Mouse (Mus musculus) heart, embryonic 14.5 days (tissue): ENCODE results near the gene Ddx25. TPM values are rescaled to one million over a fixed set of nuclear protein-coding genes. Genes with fewer than 3 reads are reported as not detected.

ENCODE experiments used
- ATAC-seq: fragments of 200-750 bp; cut with Nextera tagmentation; 2 replicates; pipeline ENCODE4 v1.8.0; 2017; ENCODE audit warnings: low read depth, moderate TSS enrichment; ENCODE audit not compliant: insufficient number of reproducible peaks, insufficient read depth, low FRiP score
- H3K27ac ChIP-seq, 2 experiments: fragments of 200-500 bp in 1 of 2; fragments of 300-500 bp in 1 of 2; sonication (generic) in 1 of 2; replicated peaks in 1 of 2; 2 replicates each; pipeline ENCODE4 v1.5.1; 2012 to 2014; ENCODE audit warnings: low read depth in 2 of 2, low read length in 2 of 2, control low read depth in 1 of 2, mild to moderate bottlenecking in 1 of 2, mixed read lengths in 1 of 2; ENCODE audit not compliant: control insufficient read depth in 1 of 2, insufficient read depth in 1 of 2
- H3K27me3 ChIP-seq: fragments of 300-500 bp; sonication (generic); 2 replicates; pipeline ENCODE4 v1.6.1; 2014; ENCODE audit warnings: mild to moderate bottlenecking, low read length, control low read depth; ENCODE audit not compliant: control insufficient read depth, insufficient read depth
- H3K36me3 ChIP-seq: fragments of 300-500 bp; sonication (generic); 2 replicates; pipeline ENCODE4 v1.6.1; 2014; ENCODE audit warnings: mild to moderate bottlenecking, control low read depth, low read length, mixed read lengths; ENCODE audit not compliant: control insufficient read depth, insufficient read depth
- H3K4me1 ChIP-seq, 2 experiments: fragments of 200-500 bp in 1 of 2; fragments of 300-500 bp in 1 of 2; sonication (generic) in 1 of 2; 2 replicates each; pipeline ENCODE4 v1.6.1; 2012 to 2014; ENCODE audit warnings: low read length in 2 of 2, control low read depth in 1 of 2, mixed read lengths in 1 of 2; ENCODE audit not compliant: control insufficient read depth in 2 of 2, insufficient read depth in 2 of 2
- H3K4me2 ChIP-seq: fragments of 300-500 bp; sonication (generic); 2 replicates; pipeline ENCODE4 v1.6.1; 2014; ENCODE audit warnings: mild to moderate bottlenecking, low read length
- H3K4me3 ChIP-seq, 2 experiments: fragments of 200-500 bp in 1 of 2; fragments of 300-500 bp in 1 of 2; sonication (generic) in 1 of 2; 2 replicates each; pipeline ENCODE4 v1.5.1; 2012 to 2014; ENCODE audit warnings: low read length in 2 of 2, mild to moderate bottlenecking in 2 of 2, control low read depth in 1 of 2, low read depth in 1 of 2, moderate library complexity in 1 of 2; ENCODE audit not compliant: control insufficient read depth in 1 of 2, insufficient read depth in 1 of 2
- H3K9ac ChIP-seq: fragments of 300-500 bp; sonication (generic); 2 replicates; pipeline ENCODE4 v1.6.1; 2014; ENCODE audit warnings: mild to moderate bottlenecking, low read length
- H3K9me3 ChIP-seq: fragments of 300-500 bp; sonication (generic); 2 replicates; pipeline ENCODE4 v1.6.1; 2016; ENCODE audit warnings: low read length, control low read depth; ENCODE audit not compliant: control insufficient read depth
- WGBS: fragments of 180-500 bp; shearing (Covaris S2); extraction: QIAGEN DNeasy Blood & Tissue Kit; methylation state at CpG from one replicate; pipeline ENCODE4 v1.1.7; 2014; 5-methylcytosine and 5-hydroxymethylcytosine counted together
- polyA plus RNA-seq: library from polyadenylated mRNA; unstranded; fragments of >200 nt; fragmentation: Nextera tagmentation; extraction: Ambion mirVana; gene quantifications from 2 replicates; pipeline ENCODE4 v1.2.1, GENCODE M21; 2014

The Ddx25 gene
- polyA plus RNA-seq, 1 experiment from 2014 or later = 0.89 TPM

GRCm38 (mm10) chr9:35523541-35523940, 34.8 kb downstream of the Ddx25 start:
- peak overlapping the region; percentile 55 to 66 for H3K27ac ChIP-seq

DNA sequence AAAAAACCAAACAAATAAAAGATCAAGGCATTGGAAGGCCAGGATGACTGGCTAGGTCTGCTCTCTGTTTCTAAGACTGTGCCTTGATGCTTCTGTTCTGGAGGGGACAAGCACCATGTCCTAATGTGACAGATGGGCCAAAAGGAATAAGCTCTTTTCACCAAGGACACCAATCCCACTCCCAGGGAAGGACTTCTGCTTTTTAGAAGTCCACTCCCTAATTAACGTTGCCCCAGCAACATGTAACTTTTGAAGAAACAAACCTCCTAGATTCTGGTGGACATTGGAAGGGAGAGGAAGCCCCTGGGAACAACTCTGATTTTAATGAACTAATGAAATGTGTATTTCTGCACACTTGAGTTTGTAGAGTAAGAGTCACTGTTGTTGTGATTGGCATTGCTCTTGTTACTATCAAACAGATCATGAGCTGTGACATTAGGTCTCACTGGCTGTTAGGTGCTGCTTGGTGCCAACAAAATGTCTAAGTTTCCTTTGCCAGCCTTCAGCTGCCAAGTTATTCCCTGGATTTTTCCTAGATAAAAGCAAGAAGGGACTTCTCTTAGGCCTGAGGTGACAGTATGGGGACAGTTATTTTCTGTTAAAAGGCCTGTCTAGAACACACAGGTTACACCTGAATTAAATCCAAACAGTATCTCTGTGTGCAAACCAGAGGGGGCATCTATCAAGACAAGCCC, 35.4 kb downstream of the Ddx25 start:
- H3K9ac ChIP-seq = no peak overlapping the region
- peaks cover 5 to 7% of the 10 kb centered on the region in 2 experiments; a peak in 3 of 4 replicates for H3K4me1 ChIP-seq
- H3K4me2 ChIP-seq = no peak overlapping the region
- no peak overlapping the region for H3K4me3 ChIP-seq
- H3K36me3 ChIP-seq = no peaks in the 10 kb centered on the region
- 64% methylated on average over 1 of the region's 1 CpGs for WGBS
- peak overlapping the region; percentile 62 to 66; a peak in 3 of 4 replicates for H3K27ac ChIP-seq
- H3K27me3 ChIP-seq = no peaks in the 10 kb centered on the region
- no peaks in the 10 kb centered on the region for H3K9me3 ChIP-seq
- no peak for ATAC-seq

More at GRCm38 (mm10) chr9:35523541-35523940, 34.8 kb downstream of the Ddx25 start:
- Histone ChIP-seq H3K4me3 (no peak overlapping the region), H3K4me1 (peaks cover 5 to 7% of the 10 kb centered on the region in 2 experiments; a peak in 3 of 4 replicates), H3K36me3 (no peaks in the 10 kb centered on the region), H3K27me3 (no peaks in the 10 kb centered on the region), H3K4me2 (peak overlapping the region; percentile 28; the same call in 1 of the 2 replicates), H3K9me3 (no peaks in the 10 kb centered on the region), H3K9ac (no peak overlapping the region)
- 41% methylated on average over 5 of the region's 5 CpGs for WGBS
- ATAC-seq = peak; percentile 53; the same call in 1 of the 2 replicates

GRCm38 (mm10) chr9:35522241-35522640, 36.1 kb downstream of the Ddx25 start:
- H3K27me3 ChIP-seq = no peaks in the 10 kb centered on the region
- H3K9ac ChIP-seq = no peak overlapping the region
- ATAC-seq = no peak
- 0 out of 4 replicates have a peak overlapping the region, but pooled peaks of 1 of the 2 experiments have one; percentile 66 for H3K27ac ChIP-seq
- H3K36me3 ChIP-seq = no peaks in the 10 kb centered on the region
- H3K4me2 ChIP-seq = no peak overlapping the region
- peaks cover 5 to 7% of the 10 kb centered on the region in 2 experiments; a peak in 3 of 4 replicates for H3K4me1 ChIP-seq
- WGBS = 74% methylated on average over 2 of the region's 2 CpGs
- H3K9me3 ChIP-seq = no peaks in the 10 kb centered on the region
- H3K4me3 ChIP-seq = no peak overlapping the region

GRCm38 (mm10) chr9:35520631-35521348, 37.5 kb downstream of the Ddx25 start:
- Histone ChIP-seq H3K4me1 (peaks cover 5 to 7% of the 10 kb centered on the region in 2 experiments; a peak in 3 of 4 replicates), H3K27ac (no peak overlapping the region), H3K4me3 (no peak overlapping the region), H3K9me3 (no peaks in the 10 kb centered on the region), H3K27me3 (no peaks in the 10 kb centered on the region), H3K9ac (no peak overlapping the region), H3K36me3 (no peaks in the 10 kb centered on the region), H3K4me2 (no peak overlapping the region)
- 72% methylated on average over 6 of the region's 6 CpGs for WGBS
- no peak for ATAC-seq

GRCm38 (mm10) chr9:35518169-35518568, 40.2 kb downstream of the Ddx25 start, which contains the start of gene Gm1113:
Gene Gm1113 (minus strand): TSS chr9:35518269.
- Histone ChIP-seq H3K9me3 (no peaks in the 10 kb centered on the region), H3K4me1 (no peaks in the 10 kb centered on the region; a peak in 1 of 4 replicates), H3K36me3 (no peaks in the 10 kb centered on the region), H3K4me3 (no peak within 1 kb of the TSS), H3K4me2 (no peak within 1 kb of the TSS), H3K9ac (no peak within 1 kb of the TSS), H3K27me3 (no peaks in the 10 kb centered on the region), H3K27ac (no peak within 1 kb of the TSS)
- ATAC-seq = no peak
- 63% methylated on average over 3 of the region's 3 CpGs for WGBS

DNA sequence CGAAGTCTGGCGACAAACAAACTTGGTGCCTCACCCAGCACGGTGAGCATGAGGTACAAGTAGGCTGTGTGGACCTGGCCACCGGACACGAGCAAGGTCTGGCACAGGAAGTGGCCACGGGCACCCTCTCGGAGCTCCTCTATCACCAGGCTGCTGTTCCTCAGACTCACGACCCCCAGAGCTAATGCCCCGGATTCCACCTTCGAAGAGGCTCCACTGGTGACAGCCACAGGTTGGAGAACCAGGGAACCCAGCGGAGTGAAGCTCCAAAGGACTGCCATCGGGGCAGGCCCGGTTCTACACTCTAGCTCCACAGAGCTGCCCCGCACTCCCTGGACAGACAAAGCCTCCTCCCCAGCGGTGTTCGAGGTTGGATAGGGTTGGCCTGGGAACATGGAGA, 41.6 kb downstream of the Ddx25 start:
- Histone ChIP-seq H3K9me3 (no peaks in the 10 kb centered on the region), H3K27me3 (no peaks in the 10 kb centered on the region), H3K36me3 (no peaks in the 10 kb centered on the region), H3K4me3 (no peak overlapping the region), H3K4me1 (no peaks in the 10 kb centered on the region), H3K27ac (no peak overlapping the region), H3K9ac (no peak overlapping the region), H3K4me2 (no peak overlapping the region)
- ATAC-seq = no peak
- WGBS = 85% methylated on average over 16 of the region's 16 CpGs

DNA sequence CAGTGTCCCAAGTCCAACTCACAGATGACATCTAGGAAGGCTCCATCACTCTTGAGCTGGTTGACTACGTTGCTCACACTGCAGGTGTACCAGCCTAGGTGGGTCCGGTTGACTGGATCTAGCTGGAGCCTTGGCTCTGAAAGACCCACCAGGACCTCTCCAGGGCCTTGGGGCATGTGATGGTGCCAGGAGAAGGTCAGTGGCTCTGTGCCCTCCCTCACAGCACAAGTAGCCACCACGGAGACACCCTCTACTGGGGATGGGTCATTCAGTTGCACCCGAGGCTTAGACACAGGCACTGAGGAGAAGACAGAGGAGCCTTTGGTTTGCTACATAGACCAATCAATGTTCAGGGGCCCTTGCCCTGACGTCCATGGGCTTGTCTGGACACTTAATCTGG, 42.1 kb downstream of the Ddx25 start:
- Histone ChIP-seq H3K9me3 (no peaks in the 10 kb centered on the region), H3K4me1 (no peaks in the 10 kb centered on the region)
- WGBS = 78% methylated on average over 5 of the region's 5 CpGs

More for the DNA sequence above, 42.1 kb downstream of the Ddx25 start:
- Histone ChIP-seq H3K4me2 (no peak overlapping the region), H3K36me3 (no peaks in the 10 kb centered on the region), H3K9ac (no peak overlapping the region), H3K27me3 (no peaks in the 10 kb centered on the region), H3K4me3 (no peak overlapping the region), H3K27ac (no peak overlapping the region)
- no peak for ATAC-seq
